Mouse (Mus musculus): Measurements from ENCODE around the gene Tm9sf4. TPM values are rescaled to one million over a fixed set of nuclear protein-coding genes. Genes with fewer than 3 reads are reported as not detected.
A peak's percentile ranks its signal among the peaks of the same experiment; 100 is the strongest.

The Tm9sf4 gene
- polyA plus RNA-seq, 2 experiments: 73.4 to 100 TPM

DNA sequence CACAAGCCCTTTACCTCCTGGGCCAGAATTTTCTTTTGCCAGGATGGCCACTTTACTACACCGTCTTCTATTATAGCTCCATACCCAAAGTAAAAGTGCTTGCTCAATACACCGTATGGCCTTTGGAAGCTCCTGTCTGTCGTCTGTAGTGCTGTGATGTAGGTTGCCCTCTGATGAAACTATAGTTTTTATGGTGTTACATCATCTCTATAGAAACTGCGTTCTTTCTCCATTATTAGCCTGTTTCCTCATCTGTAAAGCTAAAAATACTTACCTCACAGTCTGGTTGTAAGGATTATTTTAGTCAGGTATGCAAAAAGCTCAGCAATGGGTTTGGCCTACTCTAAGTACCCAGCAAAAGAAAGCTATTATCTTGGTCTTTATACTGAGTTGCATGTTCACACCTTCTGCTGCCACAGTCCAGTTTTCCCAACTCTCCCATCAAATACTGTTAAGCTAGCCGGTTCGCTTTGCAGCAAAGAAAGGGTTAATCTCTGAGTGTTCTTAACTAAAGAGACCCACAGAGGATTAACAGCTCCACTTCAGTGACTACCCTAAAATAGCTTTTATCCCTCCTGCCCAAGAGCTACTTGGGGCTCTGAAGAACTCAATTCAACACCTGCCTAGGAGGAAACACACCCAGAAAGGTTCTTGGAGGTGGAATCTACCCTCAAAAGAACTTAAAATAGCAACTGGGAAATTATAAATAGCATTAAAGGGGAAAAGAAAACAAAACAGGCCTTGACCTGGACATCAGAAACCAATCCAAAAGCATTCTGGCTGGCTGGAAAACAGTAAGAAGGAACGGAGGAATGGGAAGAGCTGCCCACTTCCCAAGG lies 78.1 kb downstream of the Tm9sf4 start:
- Histone ChIP-seq H3K27me3 (ENCODE audit: control insufficient read depth, insufficient read depth, low read length) (no peaks in the 10 kb centered on the region), H3K4me2 (replicated peaks; ENCODE audit: low read depth, low read length, severe bottlenecking) (peak overlapping the region; percentile 67), H3K36me3 (ENCODE audit: control insufficient read depth, insufficient read depth, low read length) (peaks cover 20% of the 10 kb centered on the region), H3K9me3 (ENCODE audit: control insufficient read depth, low read length) (no peaks in the 10 kb centered on the region), H3K4me1 (ENCODE audit: control insufficient read depth, insufficient read depth, low read length) (peaks cover 23% of the 10 kb centered on the region), H3K27ac (replicated peaks; ENCODE audit: low read depth, low read length) (no peak overlapping the region), H3K4me3 (replicated peaks; ENCODE audit: low read length) (peak overlapping the region; percentile 98), H3K9ac (ENCODE audit: low read depth, low read length, severe bottlenecking) (peak overlapping the region; percentile 96)
- DNase-seq (ENCODE audit: low spot score) (no peak), ATAC-seq (ENCODE audit: low FRiP score, low read depth) (no peak)
- no peak for TF ChIP-seq POLR2A (IDR thresholded peaks at IDR 0.05; ENCODE audit: borderline replicate concordance, extremely low read depth, insufficient read depth, insufficient read length)
- 58% methylated on average over 7 of the region's 7 CpGs for WGBS

- 1% methylated on average over 20 of the region's 22 CpGs for WGBS
- H3K27me3 ChIP-seq (ENCODE audit: control insufficient read depth, insufficient read depth, low read length): no peaks in the 10 kb centered on the region
These were observed 78.9 kb downstream of the Tm9sf4 start for GRCm38 (mm10) chr2:153239860-153240480.

DNA sequence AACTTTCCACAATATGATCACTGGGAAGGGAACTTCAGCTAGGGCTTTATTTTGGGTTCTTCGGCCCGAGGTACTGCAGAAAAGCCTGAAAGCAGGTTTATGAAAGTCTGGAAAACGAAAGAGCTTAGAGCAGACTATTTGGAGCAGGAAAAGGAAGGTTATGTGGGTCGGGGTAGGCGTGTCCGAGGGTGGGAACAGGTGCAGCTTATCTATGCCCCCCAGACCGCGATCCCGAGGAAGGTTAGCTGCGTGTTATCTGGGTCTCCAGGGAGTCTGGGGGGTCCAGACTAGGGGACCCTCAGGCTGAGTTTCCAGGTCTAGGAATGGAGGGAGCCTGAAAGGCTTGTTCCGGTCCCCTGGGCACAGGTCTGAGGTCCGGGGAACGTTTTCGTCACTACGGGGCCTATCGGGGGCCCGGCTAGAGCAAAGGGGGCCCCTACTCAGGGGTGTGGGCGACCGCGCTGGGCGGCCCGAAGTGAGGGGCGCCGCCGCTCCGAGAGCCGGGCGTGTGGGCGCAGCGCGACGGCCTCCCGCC lies 79.7 kb downstream of the Tm9sf4 start:
- H3K4me3 ChIP-seq (replicated peaks; ENCODE audit: low read length): peak overlapping the region; percentile 98
- peak overlapping the region; percentile 96 for H3K9ac ChIP-seq (ENCODE audit: low read depth, low read length, severe bottlenecking)
- peaks cover 23% of the 10 kb centered on the region for H3K4me1 ChIP-seq (ENCODE audit: control insufficient read depth, insufficient read depth, low read length)
- H3K9me3 ChIP-seq (ENCODE audit: control insufficient read depth, low read length): no peaks in the 10 kb centered on the region
- H3K27me3 ChIP-seq (ENCODE audit: control insufficient read depth, insufficient read depth, low read length): no peaks in the 10 kb centered on the region
- peaks cover 14% of the 10 kb centered on the region for H3K36me3 ChIP-seq (ENCODE audit: control insufficient read depth, insufficient read depth, low read length)
- WGBS: 1% methylated on average over 17 of the region's 33 CpGs
- ATAC-seq (ENCODE audit: low FRiP score, low read depth) (peak; percentile 61), DNase-seq (ENCODE audit: low spot score) (peak; percentile 17)
- no peak for TF ChIP-seq POLR2A (IDR thresholded peaks at IDR 0.05; ENCODE audit: borderline replicate concordance, extremely low read depth, insufficient read depth, insufficient read length)
- H3K27ac ChIP-seq (replicated peaks; ENCODE audit: low read depth, low read length): peak overlapping the region; percentile 92
- peak overlapping the region; percentile 67 for H3K4me2 ChIP-seq (replicated peaks; ENCODE audit: low read depth, low read length, severe bottlenecking)

More at GRCm38 (mm10) chr2:153239860-153240480, 78.9 kb downstream of the Tm9sf4 start:
- Histone ChIP-seq H3K4me3 (replicated peaks; ENCODE audit: low read length) (peak overlapping the region; percentile 98), H3K27ac (replicated peaks; ENCODE audit: low read depth, low read length) (peak overlapping the region; percentile 92), H3K36me3 (ENCODE audit: control insufficient read depth, insufficient read depth, low read length) (peaks cover 16% of the 10 kb centered on the region), H3K4me2 (replicated peaks; ENCODE audit: low read depth, low read length, severe bottlenecking) (peak overlapping the region; percentile 67), H3K9ac (ENCODE audit: low read depth, low read length, severe bottlenecking) (peak overlapping the region; percentile 96), H3K9me3 (ENCODE audit: control insufficient read depth, low read length) (no peaks in the 10 kb centered on the region), H3K4me1 (ENCODE audit: control insufficient read depth, insufficient read depth, low read length) (peaks cover 23% of the 10 kb centered on the region)
- ATAC-seq (ENCODE audit: low FRiP score, low read depth): no peak
- TF ChIP-seq POLR2A (IDR thresholded peaks at IDR 0.05; ENCODE audit: borderline replicate concordance, extremely low read depth, insufficient read depth, insufficient read length): no peak
- DNase-seq (ENCODE audit: low spot score): no peak

DNA sequence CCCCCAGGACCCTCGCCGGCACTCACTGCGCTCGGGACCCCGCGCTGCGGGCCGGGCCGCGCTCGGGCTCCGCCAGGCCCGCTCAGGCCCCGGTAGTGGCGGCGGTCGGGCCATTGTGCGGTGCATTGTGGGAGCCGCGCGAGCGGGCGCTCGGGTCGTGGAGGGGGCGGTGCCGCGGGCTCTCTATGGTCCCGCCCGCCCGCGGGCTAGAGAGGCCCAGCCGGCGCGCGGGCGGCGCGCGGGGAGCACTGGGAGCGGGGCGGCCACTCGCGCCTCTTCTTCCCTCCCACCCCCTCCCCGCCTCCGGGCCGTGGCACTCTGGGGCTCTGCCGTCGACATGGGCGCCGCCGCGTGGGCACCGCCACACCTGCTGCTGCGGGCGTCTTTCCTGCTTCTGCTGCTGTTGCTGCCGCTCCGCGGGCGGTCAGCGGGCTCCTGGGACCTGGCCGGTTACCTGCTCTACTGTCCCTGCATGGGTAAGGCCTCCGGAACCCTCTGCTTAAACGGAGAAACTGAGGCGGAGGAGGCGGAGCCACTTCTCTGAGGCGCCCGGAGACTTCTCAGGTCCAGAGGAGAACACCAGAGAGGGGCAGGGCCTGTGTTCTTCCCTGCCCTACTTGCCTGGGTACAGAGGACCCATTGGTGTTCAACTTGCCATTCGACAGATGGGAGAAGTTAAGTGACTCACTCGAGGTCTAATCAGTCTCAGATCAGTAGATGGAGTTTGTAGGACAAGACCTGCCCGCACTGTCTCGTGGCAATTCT lies 80.3 kb downstream of the Tm9sf4 start, which contains the start of the genes Plagl2 and Pofut1:
Gene Plagl2 (minus strand): TSS at position 177 of the 765 bp plus-strand sequence.
Gene Pofut1 (plus strand): TSS at position 284 of the 765 bp plus-strand sequence.
- WGBS: under 1% methylated on average over 52 of the region's 72 CpGs
- ATAC-seq (ENCODE audit: low FRiP score, low read depth): peak; percentile 96
- Histone ChIP-seq H3K27me3 (ENCODE audit: control insufficient read depth, insufficient read depth, low read length) (no peaks in the 10 kb centered on the region), H3K27ac (replicated peaks; ENCODE audit: low read depth, low read length) (peak within 1 kb of the TSS; percentile 92), H3K9ac (ENCODE audit: low read depth, low read length, severe bottlenecking) (peak within 1 kb of the TSS; percentile 96), H3K4me2 (replicated peaks; ENCODE audit: low read depth, low read length, severe bottlenecking) (peak within 1 kb of the TSS; percentile 67), H3K4me3 (replicated peaks; ENCODE audit: low read length) (peak within 1 kb of the TSS; percentile 98), H3K4me1 (ENCODE audit: control insufficient read depth, insufficient read depth, low read length) (peaks cover 23% of the 10 kb centered on the region), H3K9me3 (ENCODE audit: control insufficient read depth, low read length) (no peaks in the 10 kb centered on the region), H3K36me3 (ENCODE audit: control insufficient read depth, insufficient read depth, low read length) (peaks cover 15% of the 10 kb centered on the region)
- peak; percentile 93 for DNase-seq (ENCODE audit: low spot score)
- peak; percentile 44; the same call in 1 of the 2 replicates for TF ChIP-seq POLR2A (IDR thresholded peaks at IDR 0.05; ENCODE audit: borderline replicate concordance, extremely low read depth, insufficient read depth, insufficient read length)
